Mouse (Mus musculus) heart, postnatal 36 days (tissue): ENCODE measurements around the gene Vamp5. TPM values are rescaled to one million over a fixed set of nuclear protein-coding genes. Genes with fewer than 3 reads are reported as not detected.

Source experiments
- DNase-seq, 2 experiments: peaks; one replicate each; pipeline ENCODE4 v3.0.0; 2021 to 2022
- intact Hi-C: fragments of 180-260 bp; cut with DNase I; formaldehyde crosslinking; loops from one replicate; pipeline ENCODE4 v1.15.1; 2025
- total RNA-seq, 2 experiments: library from RNA; stranded (reverse); gene quantifications; 2 replicates each; pipeline ENCODE4 v1.2.3; 2021

Vamp5 gene
- total RNA-seq, 2 experiments from 2014 or later = 67.4 to 72.6 TPM

- DNase-seq = no peak
- intact Hi-C loops = no loop called here
Observed at GRCm38 (mm10) chr6:72350214-72350613, 30.1 kb downstream of the Vamp5 start.

GRCm38 (mm10) chr6:72348411-72348810 is 31.9 kb downstream of the Vamp5 start:
- intact Hi-C loops = loop anchor here (10.0 kb wide), 1 partner anchor 444 kb away; the partner anchor contains the start of genes Polr1a and Ptcd3
- DNase-seq = no peak

- peak; percentile 80 to 83 for DNase-seq
- intact Hi-C loops = loop anchor here (10.0 kb wide), 1 partner anchor 443 kb away; the partner anchor contains the start of genes Polr1a and Ptcd3
Observed at GRCm38 (mm10) chr6:72347166-72347941, 32.9 kb downstream of the Vamp5 start, which contains the start of gene 0610030E20Rik. Gene 0610030E20Rik (plus strand): TSS chr6:72347317.

- DNase-seq = no peak
- intact Hi-C loops = loop anchor here (10.0 kb wide), 1 partner anchor 441 kb away; the partner anchor contains the start of genes Polr1a and Ptcd3
Observed at GRCm38 (mm10) chr6:72346261-72346660, 34.0 kb downstream of the Vamp5 start.

- intact Hi-C loops = loop anchor here (10.0 kb wide), 1 partner anchor 441 kb away; the partner anchor contains the start of genes Polr1a and Ptcd3
- DNase-seq = no peak
Observed at GRCm38 (mm10) chr6:72345633-72346032, 34.6 kb downstream of the Vamp5 start.

GRCm38 (mm10) chr6:72345074-72345567 is 35.1 kb downstream of the Vamp5 start, which contains the start of gene Usp39:
Gene Usp39 (minus strand): TSS chr6:72345184.
- intact Hi-C loops = loop anchor here (10.0 kb wide), 1 partner anchor 440 kb away; the partner anchor contains the start of genes Polr1a and Ptcd3
- peak; percentile 91 to 92 for DNase-seq

GRCm38 (mm10) chr6:72344396-72345073 is 35.7 kb downstream of the Vamp5 start:
- intact Hi-C loops = loop anchor here (10.0 kb wide), 1 partner anchor 440 kb away; the partner anchor contains the start of genes Polr1a and Ptcd3
- DNase-seq = no peak

GRCm38 (mm10) chr6:72340481-72340880 is 39.8 kb downstream of the Vamp5 start:
- DNase-seq = no peak
- intact Hi-C loops = loop anchor here (10.0 kb wide), 1 partner anchor 436 kb away; the partner anchor contains the start of genes Polr1a and Ptcd3

GRCm38 (mm10) chr6:72333111-72333510 is 47.2 kb downstream of the Vamp5 start:
- no peak for DNase-seq
- intact Hi-C loops = no loop called here

- no peak for DNase-seq
- intact Hi-C loops = no loop called here
Observed at GRCm38 (mm10) chr6:72330133-72330532, 50.1 kb downstream of the Vamp5 start.

- intact Hi-C loops = no loop called here
- no peak for DNase-seq
Observed at GRCm38 (mm10) chr6:72329019-72329418, 51.2 kb downstream of the Vamp5 start.

GRCm38 (mm10) chr6:72326274-72326673 is 54.0 kb downstream of the Vamp5 start:
- peak in 1 of 2 experiments; percentile 25 for DNase-seq
- intact Hi-C loops = no loop called here

GRCm38 (mm10) chr6:72323786-72324508 is 56.3 kb downstream of the Vamp5 start:
- intact Hi-C loops = no loop called here

GRCm38 (mm10) chr6:72322936-72323335 is 57.3 kb downstream of the Vamp5 start:
- intact Hi-C loops = no loop called here
- no peak for DNase-seq

More at GRCm38 (mm10) chr6:72323786-72324508, 56.3 kb downstream of the Vamp5 start:
- DNase-seq = no peak

- peak; percentile 61 to 62 for DNase-seq
Observed at GRCm38 (mm10) chr6:72319019-72319418, 61.2 kb downstream of the Vamp5 start.

More at GRCm38 (mm10) chr6:72319019-72319418, 61.2 kb downstream of the Vamp5 start:
- intact Hi-C loops = loop anchor here (1.0 to 2.0 kb wide), 2 partner anchors 35 to 132 kb away; no protein-coding TSS in a partner anchor

Other genes with a start within 250 kb of the Vamp5 start
- gene Atoh8, start 144.9 kb downstream of the Vamp5 start, total RNA-seq = 10 to 100 TPM in 1 of 2 experiments, 1 to 10 TPM in 1; 10.0 to 11.4 TPM
- gene Sftpb, start 75.9 kb downstream of the Vamp5 start, total RNA-seq = not detected
- gene Usp39, start 35.3 kb downstream of the Vamp5 start, total RNA-seq = 10 to 100 TPM; 14.7 to 16.6 TPM
- 10 to 100 TPM in 1 of 2 experiments, 1 to 10 TPM in 1; 9.8 to 11.3 TPM for gene 0610030E20Rik, start 33.2 kb downstream of the Vamp5 start, total RNA-seq
- 10 to 100 TPM; 19.3 to 22.6 TPM for gene Tmem150a, start 25.0 kb downstream of the Vamp5 start, total RNA-seq
- gene Rnf181, start 13.5 kb downstream of the Vamp5 start, total RNA-seq = 10 to 100 TPM; 42.8 to 47.6 TPM
- gene Vamp8, start 10.2 kb upstream of the Vamp5 start, total RNA-seq = 10 to 100 TPM; 75.7 to 81.5 TPM
- gene Ggcx, start 33.8 kb upstream of the Vamp5 start, total RNA-seq = 10 to 100 TPM; 31.1 to 31.7 TPM
- gene Mat2a, start 59.1 kb upstream of the Vamp5 start, total RNA-seq = 100 to 1,000 TPM in 1 of 2 experiments, 10 to 100 TPM in 1; 81.3 to 164 TPM
- under 1 TPM; 0.33 to 0.35 TPM for gene Sh2d6, start 141.2 kb upstream of the Vamp5 start, total RNA-seq
- 10 to 100 TPM in 1 of 2 experiments, 1 to 10 TPM in 1; 9.0 to 10.3 TPM for gene Capg, start 163.9 kb upstream of the Vamp5 start, total RNA-seq
- gene Elmod3, start 217.9 kb upstream of the Vamp5 start, total RNA-seq = 10 to 100 TPM; 13.8 to 20.0 TPM
- gene Retsat, start 218.0 kb upstream of the Vamp5 start, total RNA-seq = 100 to 1,000 TPM; 185 to 218 TPM
- gene Tgoln1, start 236.5 kb upstream of the Vamp5 start, total RNA-seq = 10 to 100 TPM; 56.9 to 61.9 TPM